19 mouse cellular contexts compared by ENCODE assay signal in the genomic region with DNA sequence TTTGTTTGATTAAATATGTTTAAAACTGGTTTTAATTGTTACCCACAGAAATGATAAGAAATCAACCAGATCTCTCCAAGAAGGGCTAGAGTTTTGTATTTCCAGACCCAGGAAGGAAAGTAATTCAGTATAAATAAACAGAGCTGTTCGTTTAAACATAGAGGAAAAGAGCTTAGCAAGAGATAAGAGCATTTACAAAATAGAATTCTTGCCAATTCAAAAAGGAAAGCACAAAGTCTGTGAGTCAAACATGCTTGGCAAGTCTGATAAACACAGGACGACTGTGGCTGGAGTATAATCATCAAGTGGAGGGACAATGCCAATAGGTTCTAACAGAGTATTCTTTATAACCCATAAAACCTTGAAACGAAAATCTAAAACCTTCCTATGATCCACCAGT. TPM values are rescaled to one million over a fixed set of nuclear protein-coding genes. Genes with fewer than 3 reads are reported as not detected.
"Had no signal": no experiment of that assay in that cellular context is flagged by ENCODE, and none has a peak within 500 bp of the region (broad histone marks: within the 10 kb centered on the region; RNA-seq: fewer than 3 reads in every experiment).

No protein-coding gene starts in this region.

- ATAC-seq: liver, postnatal 0 days had no signal

- DNase-seq: kidney, adult 11 months; kidney, adult 9 months; kidney, postnatal 14 days; liver, embryonic 13.5 days; liver, postnatal 0 days; thymus, postnatal 4 days had no signal

- H3K4me3 ChIP-seq: left cerebral cortex, adult 2 months; limb, embryonic 10.5 days; liver, embryonic 13.5 days; midbrain, embryonic 10.5 days; myocyte; neural tube, embryonic 15.5 days had no signal

- H3K27ac ChIP-seq: left cerebral cortex, adult 2 months; limb, embryonic 10.5 days; liver, embryonic 13.5 days; midbrain, embryonic 10.5 days; neural tube, embryonic 15.5 days; stomach, postnatal 0 days had no signal

- H3K9me3 ChIP-seq: limb, embryonic 10.5 days; liver, embryonic 13.5 days; midbrain, embryonic 10.5 days; neural tube, embryonic 15.5 days had no signal

- H3K9ac ChIP-seq: liver, embryonic 13.5 days; liver, postnatal 0 days; neural tube, embryonic 15.5 days had no signal

- H3K27me3 ChIP-seq: liver, embryonic 13.5 days; neural tube, embryonic 15.5 days had no signal

- H3K36me3 ChIP-seq: limb, embryonic 10.5 days; liver, embryonic 13.5 days; midbrain, embryonic 10.5 days; neural tube, embryonic 15.5 days had no signal

- H3K4me2 ChIP-seq: liver, embryonic 13.5 days; neural tube, embryonic 15.5 days had no signal

- H3K4me1 ChIP-seq: limb, embryonic 10.5 days; liver, embryonic 13.5 days; midbrain, embryonic 10.5 days; neural tube, embryonic 15.5 days had no signal

RNA-seq across cellular contexts. Expression of gene Plscr5, which starts 18.3 kb away (rescaled TPM):
- total RNA-seq: layer of hippocampus, adult 8-10 months; layer of hippocampus, postnatal 25 days; left cerebral cortex, adult 2 months; left cerebral cortex, postnatal 14 days had no signal
- polyA plus RNA-seq: intestine, embryonic 14.5 days; large intestine, adult 2 months; limb, embryonic 10.5 days; limb, embryonic 14.5 days; liver, embryonic 13.5 days; liver, postnatal 0 days; midbrain, embryonic 10.5 days; myocyte; neural tube, embryonic 11.5 days; stomach, postnatal 0 days had no signal
